Mouse (Mus musculus): ENCODE results near the gene Kcnh3. TPM values are rescaled to one million over a fixed set of nuclear protein-coding genes. Genes with fewer than 3 reads are reported as not detected.

Gene Kcnh3
- total RNA-seq, 2 experiments from 2014 or later = not detected

GRCm38 (mm10) chr15:99265679-99266078, 41.0 kb downstream of the Kcnh3 start:
- peak; percentile 68 for DNase-seq
- intact Hi-C loops (cut with DNase I; ENCODE audit: low total_unique reads) = loop anchor here (5.0 kb wide), 1 partner anchor 48 kb away; no protein-coding TSS in a partner anchor

GRCm38 (mm10) chr15:99276095-99276494, 51.4 kb downstream of the Kcnh3 start:
- intact Hi-C loops (cut with DNase I; ENCODE audit: low total_unique reads) = no loop called here

GRCm38 (mm10) chr15:99278271-99278670, 53.6 kb downstream of the Kcnh3 start:
- no peak for DNase-seq
- intact Hi-C loops (cut with DNase I; ENCODE audit: low total_unique reads) = no loop called here

More at GRCm38 (mm10) chr15:99276095-99276494, 51.4 kb downstream of the Kcnh3 start:
- no peak for DNase-seq

GRCm38 (mm10) chr15:99283456-99283855, 58.8 kb downstream of the Kcnh3 start:
- intact Hi-C loops (cut with DNase I; ENCODE audit: low total_unique reads) = no loop called here

DNA sequence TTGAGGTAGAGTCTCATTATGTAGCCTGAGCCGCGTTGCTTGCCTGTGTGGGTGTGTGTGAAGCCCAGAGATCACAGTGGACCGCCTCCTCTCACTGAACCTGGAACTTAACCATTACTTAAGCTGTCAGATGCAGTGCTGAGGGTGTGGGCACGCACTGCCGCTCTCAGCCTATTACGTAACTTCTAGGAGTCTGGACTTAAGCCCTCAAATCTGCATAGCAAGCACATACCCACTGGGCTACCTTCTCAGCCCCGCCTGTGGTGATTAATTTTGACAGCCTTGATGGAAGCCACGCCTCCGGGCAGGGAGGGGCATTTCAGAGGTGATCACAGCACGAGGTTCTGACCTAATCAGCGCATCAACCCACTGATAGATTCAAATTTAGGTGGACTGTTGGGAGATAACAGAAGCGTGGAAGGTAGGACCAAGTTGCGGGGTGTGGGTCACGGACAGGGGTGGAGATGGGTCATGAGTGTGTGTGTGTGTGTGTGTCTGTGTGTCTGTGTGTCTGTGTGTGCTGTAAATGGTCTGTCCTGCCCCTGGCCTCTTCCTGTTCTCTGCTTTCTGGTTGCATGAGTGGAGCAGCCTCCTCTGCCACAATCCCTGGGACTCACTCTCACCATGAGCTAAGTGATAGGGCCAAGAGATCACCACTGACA, 60.0 kb downstream of the Kcnh3 start:
- intact Hi-C loops (cut with DNase I; ENCODE audit: low total_unique reads) = no loop called here

More at GRCm38 (mm10) chr15:99283456-99283855, 58.8 kb downstream of the Kcnh3 start:
- DNase-seq = no peak

GRCm38 (mm10) chr15:99285189-99285535, 60.5 kb downstream of the Kcnh3 start:
- intact Hi-C loops (cut with DNase I; ENCODE audit: low total_unique reads) = no loop called here
- no peak for DNase-seq

More for the DNA sequence above, 60.0 kb downstream of the Kcnh3 start:
- DNase-seq = no peak

DNA sequence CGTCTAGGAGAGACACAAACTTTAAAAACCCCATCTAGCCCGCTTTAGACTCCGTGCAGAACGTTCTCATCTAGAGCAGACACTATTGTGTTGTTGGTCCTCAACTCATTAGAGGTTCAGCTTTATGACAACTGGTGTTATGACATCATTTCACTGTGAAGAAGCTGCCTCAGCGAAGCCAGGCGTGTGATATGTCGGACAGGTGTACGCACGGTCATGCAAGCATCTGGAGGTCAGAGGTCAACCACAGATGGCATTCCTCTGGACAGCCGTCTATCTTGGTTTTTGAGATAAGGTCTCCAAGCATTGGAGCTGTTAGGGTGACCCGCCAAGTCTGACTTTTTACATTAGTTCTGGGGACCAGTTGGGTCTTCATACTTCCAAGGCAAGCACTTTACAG, 65.9 kb downstream of the Kcnh3 start:
- intact Hi-C loops (cut with DNase I; ENCODE audit: low total_unique reads) = no loop called here
- no peak for DNase-seq

Other genes with a start within 250 kb of the Kcnh3 start
- 10 to 100 TPM; 14.3 to 21.0 TPM for gene Tuba1c, start 195.0 kb upstream of the Kcnh3 start, total RNA-seq (2021)
- 1 to 10 TPM; 1.2 to 1.4 TPM for gene Prph, start 169.7 kb upstream of the Kcnh3 start, total RNA-seq (2021)
- gene Troap, start 150.3 kb upstream of the Kcnh3 start, total RNA-seq (2021) = 1 to 10 TPM; 1.4 to 1.8 TPM
- gene C1ql4, start 137.0 kb upstream of the Kcnh3 start, total RNA-seq (2021) = not detected
- gene Dnajc22, start 131.7 kb upstream of the Kcnh3 start, total RNA-seq (2021) = under 1 TPM in 1 of 2 experiments, not detected in 1; 0.12 TPM
- gene Spats2, start 98.9 kb upstream of the Kcnh3 start, total RNA-seq (2021) = 1 to 10 TPM; 7.1 to 8.7 TPM
- gene Mcrs1, start 27.1 kb downstream of the Kcnh3 start, total RNA-seq (2021) = 10 to 100 TPM; 34.4 to 37.2 TPM
- gene Prpf40b, start 70.2 kb downstream of the Kcnh3 start, total RNA-seq (2021) = 10 to 100 TPM; 18.4 to 20.8 TPM
- not detected for gene Fam186b, start 71.0 kb downstream of the Kcnh3 start, total RNA-seq (2021)
- gene Fmnl3, start 145.6 kb downstream of the Kcnh3 start, total RNA-seq (2021) = 10 to 100 TPM; 13.3 to 13.6 TPM
- 100 to 1,000 TPM; 167 to 170 TPM for gene Tmbim6, start 168.0 kb downstream of the Kcnh3 start, total RNA-seq (2021)
- gene Nckap5l, start 232.9 kb downstream of the Kcnh3 start, total RNA-seq (2021) = 1 to 10 TPM; 8.5 to 10.0 TPM
- gene Bcdin3d, start 249.9 kb downstream of the Kcnh3 start, total RNA-seq (2021) = 1 to 10 TPM; 3.9 to 5.0 TPM